Mouse (Mus musculus) spleen, postnatal 4 days (tissue): Measurements from ENCODE around the gene Med16.
A peak's percentile ranks its signal among the peaks of the same experiment; 100 is the strongest.

ENCODE experiments used
- DNase-seq, 2 experiments: peaks; one replicate each; pipeline ENCODE4 v3.0.0; 2022; ENCODE audit warnings: low spot score in 2 of 2

Gene Med16

DNA sequence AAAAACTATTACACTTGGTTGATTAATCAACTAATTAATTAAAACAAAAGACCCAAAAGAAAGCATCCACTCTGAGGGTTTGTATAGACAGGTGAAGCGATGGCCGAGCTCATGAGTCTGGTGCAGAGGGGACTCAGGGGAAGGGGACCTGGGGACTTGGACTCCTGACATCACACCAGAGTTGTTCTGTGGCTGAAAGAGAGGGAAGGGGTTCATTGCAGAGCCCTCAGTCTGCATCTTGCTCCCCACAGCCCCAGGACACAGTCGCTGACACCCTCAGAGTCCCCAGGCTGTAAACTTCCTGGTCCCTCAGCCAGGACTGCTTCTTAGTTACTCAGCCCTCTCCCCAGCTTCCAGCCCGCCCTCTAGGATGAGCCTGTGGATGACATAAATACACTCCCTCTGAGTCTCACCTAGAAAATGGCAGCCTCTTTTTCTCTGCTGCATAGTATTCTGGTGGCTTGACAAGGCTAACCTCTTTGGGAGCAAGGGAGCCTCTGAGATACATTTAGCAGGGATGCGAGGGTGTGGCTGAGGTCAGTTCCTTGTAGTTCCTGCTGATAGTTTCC lies 8.9 kb upstream of the Med16 start:
- no peak for DNase-seq

DNA sequence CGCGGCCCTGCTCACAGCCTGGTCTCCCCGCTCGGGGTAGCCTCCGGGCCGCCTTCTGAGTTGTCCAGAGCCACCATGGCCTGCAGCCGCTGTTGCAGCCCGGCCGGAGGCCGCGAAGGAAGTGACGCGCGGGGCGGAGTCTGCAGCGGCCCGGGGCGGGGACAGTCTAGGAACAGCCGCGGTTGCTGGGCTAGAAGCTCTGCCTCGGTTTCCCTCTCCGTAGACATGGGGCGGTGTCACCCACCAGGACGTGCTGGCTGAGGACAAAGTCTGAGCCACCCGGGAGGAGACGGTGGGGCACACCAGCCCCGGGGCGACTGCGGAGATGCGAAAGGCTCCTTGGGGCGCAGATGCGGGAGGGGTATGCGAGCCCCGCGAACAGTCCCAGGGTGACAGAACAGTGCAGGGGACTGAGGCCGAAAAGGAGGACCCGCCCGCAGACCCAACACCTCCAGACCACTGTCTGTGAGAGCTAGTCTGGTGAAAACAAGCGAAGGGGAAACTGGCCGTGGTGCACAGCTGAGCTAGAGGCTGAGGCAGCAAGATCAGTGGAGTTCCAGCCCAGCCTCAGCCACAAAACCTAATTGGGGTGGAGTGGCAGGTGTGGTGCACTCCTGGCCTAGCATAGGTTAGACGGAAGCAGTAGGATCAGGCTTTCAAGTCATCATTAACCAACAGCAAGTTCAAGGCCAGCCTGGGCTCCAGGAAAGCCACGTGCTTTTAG lies 8.2 kb upstream of the Med16 start, which contains the start of gene Kiss1r:
Gene Kiss1r, plus strand, starts transcription at position 164 of the 724 bp plus-strand sequence.
- DNase-seq, result peak; percentile 89 to 95

DNA sequence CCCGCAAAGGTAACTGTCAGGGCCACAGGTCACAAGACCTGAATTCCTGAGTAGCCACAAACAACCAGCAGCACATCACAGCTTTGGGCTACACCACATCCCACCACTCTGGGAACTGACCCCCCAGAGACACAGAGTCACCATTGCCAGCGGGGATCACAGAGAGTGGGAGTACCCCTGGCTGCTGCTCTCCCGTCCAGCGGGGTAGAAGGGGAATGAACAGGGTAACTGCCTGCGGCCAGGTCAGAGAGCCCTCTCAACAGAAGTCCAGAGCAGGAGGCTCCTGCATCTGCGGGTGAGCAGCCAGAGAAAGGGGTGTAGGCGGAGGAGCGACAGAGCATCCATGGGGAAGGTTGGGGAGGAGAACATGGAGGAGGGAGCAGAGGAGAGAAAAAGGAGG lies 7.4 kb upstream of the Med16 start:
- DNase-seq, result peak in 1 of 2 experiments; percentile 29

DNA sequence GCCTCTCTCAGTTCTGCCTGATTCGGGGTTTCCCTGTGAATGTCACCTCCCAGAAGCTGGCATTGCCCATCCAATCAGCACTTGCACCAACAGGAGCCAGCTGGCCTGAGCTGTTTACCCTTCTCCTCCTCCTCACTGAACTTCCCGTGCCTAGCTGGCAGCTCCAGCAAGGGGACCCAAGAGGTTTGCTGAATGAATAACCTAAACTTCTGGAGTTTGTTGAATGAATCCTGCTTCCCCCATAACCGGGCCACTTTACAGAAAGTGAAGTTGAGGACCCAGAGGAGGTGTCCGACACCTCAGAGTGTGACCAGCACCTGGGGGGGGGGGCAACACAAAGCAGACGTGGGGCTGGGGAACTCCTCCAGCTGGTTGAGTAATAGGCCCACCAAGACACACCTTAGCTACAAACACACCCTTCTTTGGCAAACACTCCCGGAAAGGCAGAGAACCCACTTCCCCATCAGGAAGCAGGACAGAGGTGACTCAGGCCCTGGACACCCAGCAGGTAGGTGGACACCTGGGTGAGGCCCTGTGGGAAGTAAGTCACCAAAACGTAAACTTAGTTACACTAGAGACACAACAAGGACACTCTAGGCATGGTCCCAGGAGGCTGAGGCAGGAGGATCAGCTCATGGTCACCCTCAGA lies 6.3 kb upstream of the Med16 start:
- DNase-seq, result no peak

DNA sequence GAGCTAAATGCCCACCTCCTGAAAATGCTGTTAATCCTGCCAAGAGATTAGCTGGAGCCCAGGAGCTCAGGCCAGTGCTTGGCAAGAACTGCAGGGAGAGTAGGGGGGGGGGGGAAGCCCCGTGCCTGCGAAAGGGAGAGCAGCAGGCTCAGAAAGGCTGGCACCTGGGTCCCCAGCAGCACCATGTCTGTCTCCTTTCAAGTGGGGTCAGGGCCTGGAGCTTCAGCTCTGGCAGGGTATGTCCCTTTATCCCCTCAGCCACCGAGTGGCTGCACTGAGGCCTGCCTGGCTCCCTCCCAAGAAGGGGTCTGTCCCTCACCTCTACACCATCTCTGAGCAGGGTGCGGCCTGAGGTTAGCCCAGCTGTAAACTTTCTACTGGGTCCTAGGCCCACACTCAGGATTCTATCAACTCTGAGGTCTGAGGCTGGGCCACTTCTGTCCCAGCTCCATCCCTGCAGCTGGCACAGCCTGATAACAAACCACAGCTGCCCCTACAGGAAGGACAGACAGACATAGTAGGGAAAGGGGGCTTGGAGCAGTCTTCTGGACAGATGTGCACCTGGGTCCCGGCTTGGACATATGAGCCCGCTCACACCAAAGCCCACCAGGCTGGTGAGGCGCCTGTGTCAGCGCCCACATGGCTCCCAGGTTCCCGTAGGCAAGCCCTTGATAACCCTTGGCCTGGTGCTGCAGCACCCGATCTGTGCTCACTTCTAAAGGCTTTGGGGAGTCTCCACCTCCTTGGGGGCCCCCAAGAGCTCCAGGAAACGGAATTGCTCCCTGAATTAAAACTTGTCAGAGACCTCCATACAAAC lies 5.6 kb upstream of the Med16 start:
- DNase-seq, result peak in 1 of 2 experiments; percentile 46

DNA sequence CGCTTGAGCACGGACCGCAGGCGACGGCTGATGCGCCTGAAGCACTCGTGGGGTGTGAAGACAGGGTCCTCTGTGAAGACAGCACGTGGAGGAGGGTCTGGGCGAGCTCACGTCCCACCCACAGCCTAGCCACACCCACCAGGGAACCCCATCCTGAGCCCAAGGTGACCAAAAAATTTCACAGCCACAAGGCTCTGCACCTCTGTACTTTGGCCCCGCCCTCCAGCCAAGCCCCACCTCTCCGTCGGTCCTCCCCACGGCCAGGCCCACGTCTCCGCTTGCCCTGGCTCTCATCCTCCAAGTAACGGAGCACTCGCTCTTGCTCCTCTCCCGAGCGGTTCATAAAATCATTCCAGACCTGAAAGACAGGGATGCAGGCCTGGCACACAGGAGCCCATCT lies 3.7 kb upstream of the Med16 start:
- DNase-seq, result peak in 1 of 2 experiments; percentile 23

DNA sequence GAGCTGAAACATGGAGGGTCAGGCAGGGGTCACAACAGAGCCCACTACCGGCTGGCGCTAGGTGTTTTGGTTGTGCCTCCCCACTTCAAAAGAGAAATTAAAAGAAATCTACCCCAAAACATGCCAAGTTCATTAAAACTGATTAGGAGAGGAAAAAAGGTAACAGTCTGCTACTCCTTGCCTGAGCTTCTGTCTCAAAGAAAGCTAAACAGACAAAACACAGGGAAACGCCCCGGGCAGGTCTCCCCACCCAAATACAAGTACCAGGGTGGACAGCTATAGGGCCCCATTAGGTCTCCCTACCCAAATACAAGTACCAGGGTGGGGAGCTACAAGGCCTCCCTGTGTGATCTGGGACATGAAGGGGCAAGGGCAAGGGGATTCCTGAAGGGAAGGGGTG lies 1.8 kb upstream of the Med16 start, which contains the start of gene Gm26602:
Gene Gm26602, plus strand, starts transcription at position 301 of the 400 bp plus-strand sequence.
- DNase-seq, result no peak

DNA sequence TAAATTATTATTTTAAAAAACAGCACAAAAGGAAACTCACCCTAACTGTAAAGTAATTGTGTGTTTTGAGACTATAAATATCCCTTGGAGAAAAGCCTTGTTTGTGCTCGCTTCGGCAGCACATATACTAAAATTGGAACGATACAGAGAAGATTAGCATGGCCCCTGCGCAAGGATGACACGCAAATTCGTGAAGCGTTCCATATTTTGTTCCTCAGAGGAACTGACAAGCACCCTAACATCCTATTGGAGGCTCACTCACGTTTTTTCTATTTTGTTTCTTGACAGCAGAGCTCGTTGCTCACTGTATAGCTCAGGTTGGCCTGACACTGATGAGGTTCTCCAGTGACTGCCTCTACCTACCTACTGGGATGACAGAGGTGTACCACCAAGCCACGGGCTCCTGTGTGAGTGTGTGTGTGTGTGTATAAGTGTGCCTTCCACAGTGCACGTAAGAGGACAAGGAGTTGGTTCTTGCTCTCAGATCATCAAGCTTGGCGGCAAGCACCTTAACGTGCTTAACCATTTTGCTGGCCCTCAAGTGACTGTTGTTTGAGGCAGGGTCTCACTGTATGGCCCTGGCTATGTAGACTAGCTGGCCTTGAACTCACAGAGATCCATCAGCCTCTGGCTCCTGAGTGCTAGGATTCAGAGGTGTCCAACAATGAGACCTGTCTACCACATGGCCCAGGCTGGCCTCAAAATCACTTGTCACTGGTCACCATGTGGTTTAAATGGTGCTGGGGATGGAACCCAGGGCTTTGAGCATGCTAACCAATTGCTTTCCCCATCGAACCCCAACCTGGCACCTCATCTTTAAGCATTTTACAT lies 584 bp upstream of the Med16 start:
- no peak for DNase-seq

DNA sequence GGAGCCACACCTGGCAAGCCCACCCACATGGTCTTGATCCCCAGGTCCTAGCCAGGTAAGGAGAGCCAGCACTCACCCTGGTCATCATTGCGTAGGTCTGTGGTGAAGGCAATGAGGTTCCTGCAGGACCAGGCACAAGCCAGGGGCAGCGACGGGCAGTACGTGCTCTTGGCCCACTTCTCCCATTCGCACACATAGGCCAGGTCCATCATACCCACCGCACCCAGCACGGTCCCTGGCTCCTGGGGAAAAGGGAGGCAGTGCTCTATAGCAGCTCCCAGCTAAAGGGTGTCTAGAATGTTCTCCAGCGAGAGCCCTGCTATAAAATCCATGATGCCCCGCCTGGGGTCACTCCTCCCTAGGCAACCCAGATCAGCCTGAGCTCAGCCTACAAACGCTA lies 1.3 kb downstream of the Med16 start:
- no peak for DNase-seq

DNA sequence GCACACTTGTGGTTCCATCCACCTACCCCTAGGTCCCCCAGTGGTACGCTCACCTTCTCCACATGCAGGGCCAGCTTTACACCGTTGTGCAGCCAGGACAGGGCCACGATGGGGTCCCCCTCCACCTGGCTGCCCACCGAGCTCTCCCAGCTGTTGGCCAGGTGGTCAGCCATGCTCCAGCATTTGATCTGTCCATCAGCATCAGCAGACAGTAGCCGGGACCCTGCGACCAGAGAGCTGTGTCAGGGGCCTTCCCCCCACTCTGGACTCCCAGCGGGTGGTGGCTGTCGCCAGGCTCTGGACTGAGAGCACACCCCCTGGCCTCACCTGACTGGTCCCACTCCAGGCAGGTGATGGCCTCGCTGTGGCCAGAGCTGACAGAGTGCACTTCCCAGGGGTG lies 2.0 kb downstream of the Med16 start:
- no peak for DNase-seq

DNA sequence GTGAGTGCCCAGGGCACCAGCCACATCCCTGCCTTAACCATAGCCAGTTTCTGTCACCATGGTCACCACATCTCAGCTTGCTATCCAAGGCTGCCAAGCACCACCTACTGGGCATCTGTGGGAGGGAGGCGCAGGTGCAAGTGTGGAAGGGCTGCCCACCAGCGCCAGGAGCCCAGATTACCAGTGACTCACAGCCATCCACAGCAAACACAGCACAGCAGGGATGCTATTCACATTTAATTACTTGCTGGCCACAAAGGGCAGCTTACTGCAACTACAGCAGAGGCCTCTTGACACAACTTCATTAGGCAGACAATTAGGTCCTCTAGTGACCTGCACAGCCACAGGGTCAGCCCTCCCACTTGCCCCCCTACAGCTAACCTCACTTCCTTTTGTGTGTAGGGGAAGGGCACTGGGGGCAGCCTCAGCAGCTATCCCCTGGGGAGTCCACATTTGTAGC lies 7.7 kb downstream of the Med16 start:
- no peak for DNase-seq

DNA sequence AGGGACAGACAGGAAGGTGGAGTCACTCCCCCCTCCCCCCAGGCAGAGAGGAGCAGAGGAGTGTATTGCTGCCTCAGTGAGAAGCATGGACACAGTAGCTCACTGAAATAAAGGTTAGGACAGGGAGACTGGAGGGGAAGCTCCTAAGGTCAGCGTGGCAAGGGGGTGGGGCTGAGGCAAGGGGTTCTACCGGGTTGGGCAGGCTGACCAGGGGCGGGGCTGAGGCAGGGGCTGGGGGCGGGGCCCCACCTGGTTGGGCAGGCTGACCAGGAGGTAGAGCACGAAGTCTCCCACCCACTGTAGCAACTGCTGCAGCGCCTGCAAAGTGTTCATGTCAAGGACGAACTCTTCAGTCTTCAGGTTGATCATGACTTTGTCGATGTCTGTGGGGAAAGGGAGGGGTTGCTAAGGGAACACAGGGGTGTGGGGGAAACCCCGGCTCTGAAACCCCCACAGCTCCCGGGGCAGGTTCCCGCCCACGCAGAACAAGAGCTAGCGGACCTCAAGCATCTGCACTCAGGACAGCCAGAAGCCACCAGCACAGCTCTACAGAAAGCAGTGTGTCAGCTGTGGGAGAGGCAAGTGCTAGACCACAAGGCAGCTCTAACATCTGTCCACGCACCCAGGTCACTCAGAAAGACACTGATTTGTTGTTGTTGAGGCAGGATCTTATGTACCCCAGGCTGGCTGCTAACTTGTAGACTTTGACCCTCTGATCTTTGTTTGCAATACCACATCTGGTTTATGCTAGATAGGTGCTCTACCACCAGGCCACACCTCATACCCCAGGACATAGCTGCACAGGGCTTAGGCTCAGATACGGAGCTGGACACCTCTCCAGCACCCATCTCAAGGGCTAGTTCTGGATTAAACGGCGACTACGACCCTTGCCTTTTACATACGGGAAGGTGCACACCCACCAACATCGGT lies 11.1 kb downstream of the Med16 start:
- no peak for DNase-seq

DNA sequence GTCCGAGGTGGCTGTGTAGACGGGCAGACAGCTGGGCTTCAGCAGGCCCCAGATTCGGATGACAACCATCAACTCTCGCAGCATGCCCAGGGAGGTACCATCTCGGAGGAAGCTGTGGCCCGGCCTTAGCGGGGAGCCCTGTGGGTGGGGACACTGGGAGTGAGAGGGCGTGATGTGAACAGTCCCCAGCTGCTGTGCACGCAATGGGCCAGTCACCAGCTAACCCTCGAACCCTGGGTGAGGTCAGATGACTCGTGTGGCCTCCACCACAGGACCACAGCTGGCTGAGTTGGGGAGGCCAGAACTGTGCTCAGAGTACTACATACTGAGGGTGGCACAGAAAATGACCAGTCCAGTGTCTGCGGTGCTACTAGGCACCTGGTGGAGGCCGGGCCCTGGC lies 11.9 kb downstream of the Med16 start:
- DNase-seq, result no peak

DNA sequence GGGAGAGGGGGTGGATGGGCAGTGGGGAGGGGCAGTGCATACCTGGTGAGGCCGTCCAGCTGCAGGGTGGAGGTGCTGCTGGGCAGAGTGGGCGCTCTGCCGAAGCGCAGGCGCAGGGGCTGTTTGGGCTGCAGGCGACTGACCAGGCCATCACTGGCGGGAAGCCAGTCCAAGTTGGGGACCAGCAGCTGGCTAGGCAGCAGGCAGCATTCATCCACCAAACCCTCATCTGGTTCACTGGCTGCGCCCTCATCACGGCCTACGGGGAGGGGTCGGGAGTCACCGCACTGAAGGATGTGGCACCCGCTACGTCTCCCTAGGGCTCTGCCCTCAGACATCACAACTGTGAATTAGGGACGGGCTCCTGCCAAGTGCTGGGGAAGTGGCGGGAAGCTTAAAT lies 12.4 kb downstream of the Med16 start:
- no peak for DNase-seq

DNA sequence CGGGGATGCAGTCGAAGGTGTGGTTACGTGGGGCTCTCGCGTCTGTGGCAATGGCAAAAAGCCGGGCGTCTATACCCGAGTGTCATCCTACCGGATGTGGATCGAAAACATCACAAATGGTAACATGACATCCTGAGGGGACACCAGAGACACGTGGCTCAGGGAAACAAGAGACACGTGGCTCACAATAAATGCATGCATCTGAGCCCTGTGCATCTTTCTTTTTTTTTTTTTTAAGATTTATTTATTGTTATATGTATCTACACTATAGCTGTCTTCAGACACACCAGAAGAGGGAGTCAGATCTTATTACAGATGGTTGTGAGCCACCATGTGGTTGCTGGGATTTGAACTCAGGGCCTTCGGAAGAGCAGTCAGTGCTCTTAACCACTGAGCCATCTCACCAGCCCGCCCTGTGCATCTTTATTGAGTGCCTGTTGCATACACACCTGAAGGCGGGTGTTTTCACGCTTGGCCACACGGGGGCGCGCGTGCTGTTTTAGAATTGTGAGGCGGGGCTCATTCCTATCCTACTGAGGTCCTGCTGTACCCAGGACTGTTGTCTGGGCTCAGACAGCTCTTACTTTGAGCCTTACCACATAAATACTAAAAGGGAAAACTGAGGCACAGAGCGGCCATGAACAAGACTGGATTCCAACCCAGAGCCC lies 16.1 kb downstream of the Med16 start:
- DNase-seq, result peak; percentile 85 to 96

DNA sequence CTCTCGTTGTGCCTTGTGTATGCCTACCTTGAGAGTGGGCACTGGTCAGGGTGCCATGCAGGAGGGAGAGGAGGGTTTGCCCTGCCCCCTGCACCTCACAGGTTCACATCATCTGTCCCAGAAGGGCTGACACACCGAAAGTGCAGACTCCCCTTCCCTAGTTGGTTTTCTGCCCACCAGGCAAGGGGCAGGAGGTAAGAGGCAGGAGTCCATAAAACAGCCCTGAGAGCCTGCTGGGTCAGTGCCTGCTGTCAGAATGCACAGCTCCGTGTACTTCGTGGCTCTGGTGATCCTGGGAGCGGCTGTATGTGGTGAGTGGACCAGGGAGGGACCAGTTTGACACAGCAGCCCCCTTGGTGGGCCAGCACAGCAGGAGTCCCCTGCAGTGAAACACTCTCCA lies 18.1 kb downstream of the Med16 start, which contains the start of gene Cfd:
Gene Cfd, plus strand, starts transcription at position 184 of the 400 bp plus-strand sequence.
- DNase-seq, result no peak

DNA sequence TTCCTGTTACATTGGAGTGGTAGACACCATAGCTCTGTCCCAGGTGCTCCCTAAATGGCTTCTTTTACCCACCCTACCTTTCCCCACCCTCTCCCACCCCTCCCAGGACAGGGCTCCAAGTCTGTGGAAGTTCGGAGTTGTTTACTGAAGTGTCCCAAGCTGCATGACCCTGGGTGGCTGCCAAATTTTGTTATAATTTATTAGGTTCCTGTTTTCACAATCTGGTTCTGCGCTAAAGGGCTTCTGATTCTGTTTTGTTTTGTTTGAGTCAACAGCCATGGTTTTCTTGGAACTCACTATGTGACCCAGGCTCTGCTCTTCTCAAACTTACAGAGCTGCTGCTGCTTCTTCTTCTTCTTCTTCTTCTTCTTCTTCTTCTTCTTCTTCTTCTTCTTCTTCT lies 19.3 kb downstream of the Med16 start:
- no peak for DNase-seq

DNA sequence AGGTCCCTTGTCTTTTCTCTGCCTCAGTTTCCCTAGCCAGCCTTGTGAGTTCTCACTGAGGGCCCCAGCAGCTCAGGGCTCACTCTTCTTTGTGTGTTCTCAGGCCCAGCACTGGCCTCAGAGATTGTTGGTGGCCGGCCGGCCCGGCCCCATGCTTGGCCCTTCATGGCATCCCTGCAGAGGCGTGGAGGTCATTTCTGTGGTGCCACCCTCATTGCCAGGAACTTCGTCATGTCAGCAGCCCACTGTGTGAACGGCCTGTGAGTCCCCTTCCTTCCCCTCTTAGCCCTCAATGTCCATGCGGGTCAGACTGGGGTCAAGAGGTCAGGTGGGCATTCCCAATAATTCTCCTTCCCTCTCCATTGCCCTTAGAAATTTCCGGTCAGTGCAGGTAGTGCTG lies 22.1 kb downstream of the Med16 start:
- DNase-seq, result no peak

DNA sequence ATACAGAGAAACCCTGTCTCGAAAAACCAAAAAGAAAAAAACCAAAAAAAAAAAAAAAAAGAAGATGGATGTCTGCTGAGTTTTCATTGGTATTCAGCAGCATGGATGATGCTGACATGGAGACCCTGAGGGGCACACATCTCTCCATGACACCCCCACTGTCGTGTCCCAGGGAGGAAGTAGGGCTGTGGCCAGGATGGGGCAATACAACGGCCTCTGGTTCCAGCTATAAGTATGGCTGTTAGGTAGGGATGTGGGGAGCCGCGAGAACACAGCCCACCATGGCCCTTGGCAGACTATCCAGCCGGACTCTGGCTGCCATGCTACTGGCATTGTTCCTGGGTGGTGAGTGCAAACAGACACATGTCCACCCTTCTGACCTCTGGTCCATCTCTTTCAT lies 22.7 kb downstream of the Med16 start, which contains the start of gene Elane:
Gene Elane, plus strand, starts transcription at position 194 of the 400 bp plus-strand sequence.
- no peak for DNase-seq
